Mouse (Mus musculus): ENCODE results near the gene Mapk8ip1.

Gene Mapk8ip1

GRCm38 (mm10) chr2:92391703-92392317 is 9.3 kb downstream of the Mapk8ip1 start:
- no peak for ATAC-seq (ENCODE audit: insufficient number of reproducible peaks, low FRiP score, low TSS enrichment)

- ATAC-seq (ENCODE audit: insufficient number of reproducible peaks, low FRiP score, low TSS enrichment) = no peak
Measured at GRCm38 (mm10) chr2:92391116-92391515, 9.9 kb downstream of the Mapk8ip1 start.

- no peak for ATAC-seq (ENCODE audit: insufficient number of reproducible peaks, low FRiP score, low TSS enrichment)
Measured at GRCm38 (mm10) chr2:92390206-92390930, 10.7 kb downstream of the Mapk8ip1 start.

- no peak for ATAC-seq (ENCODE audit: insufficient number of reproducible peaks, low FRiP score, low TSS enrichment)
Measured at GRCm38 (mm10) chr2:92389645-92390044, 11.4 kb downstream of the Mapk8ip1 start.

- ATAC-seq (ENCODE audit: insufficient number of reproducible peaks, low FRiP score, low TSS enrichment) = peak; percentile 49
Measured at GRCm38 (mm10) chr2:92388891-92389641, 12.0 kb downstream of the Mapk8ip1 start.

- no peak for ATAC-seq (ENCODE audit: insufficient number of reproducible peaks, low FRiP score, low TSS enrichment)
Measured at GRCm38 (mm10) chr2:92388081-92388517, 13.0 kb downstream of the Mapk8ip1 start.

GRCm38 (mm10) chr2:92387646-92388045 is 13.4 kb downstream of the Mapk8ip1 start:
- no peak for ATAC-seq (ENCODE audit: insufficient number of reproducible peaks, low FRiP score, low TSS enrichment)

- ATAC-seq (ENCODE audit: insufficient number of reproducible peaks, low FRiP score, low TSS enrichment) = no peak
Measured at GRCm38 (mm10) chr2:92386821-92387570, 14.1 kb downstream of the Mapk8ip1 start.

- ATAC-seq (ENCODE audit: insufficient number of reproducible peaks, low FRiP score, low TSS enrichment) = no peak
Measured at GRCm38 (mm10) chr2:92385113-92386051, 15.7 kb downstream of the Mapk8ip1 start.

- ATAC-seq (ENCODE audit: insufficient number of reproducible peaks, low FRiP score, low TSS enrichment) = no peak
Measured at GRCm38 (mm10) chr2:92384101-92384500, 17.0 kb downstream of the Mapk8ip1 start.

- ATAC-seq (ENCODE audit: insufficient number of reproducible peaks, low FRiP score, low TSS enrichment) = no peak
Measured at GRCm38 (mm10) chr2:92382759-92383158, 18.3 kb downstream of the Mapk8ip1 start.

- ATAC-seq (ENCODE audit: insufficient number of reproducible peaks, low FRiP score, low TSS enrichment) = no peak
Measured at GRCm38 (mm10) chr2:92381901-92382588, 19.0 kb downstream of the Mapk8ip1 start, which contains the start of gene 1700029I15Rik. TSS of gene 1700029I15Rik (plus strand) at chr2:92382538.

GRCm38 (mm10) chr2:92381161-92381560 is 19.9 kb downstream of the Mapk8ip1 start:
- no peak for ATAC-seq (ENCODE audit: insufficient number of reproducible peaks, low FRiP score, low TSS enrichment)

GRCm38 (mm10) chr2:92380495-92381050 is 20.5 kb downstream of the Mapk8ip1 start:
- no peak for ATAC-seq (ENCODE audit: insufficient number of reproducible peaks, low FRiP score, low TSS enrichment)

- no peak for ATAC-seq (ENCODE audit: insufficient number of reproducible peaks, low FRiP score, low TSS enrichment)
Measured at GRCm38 (mm10) chr2:92379783-92380494, 21.1 kb downstream of the Mapk8ip1 start.

GRCm38 (mm10) chr2:92377320-92377719 is 23.7 kb downstream of the Mapk8ip1 start:
- ATAC-seq (ENCODE audit: insufficient number of reproducible peaks, low FRiP score, low TSS enrichment) = no peak

- ATAC-seq (ENCODE audit: insufficient number of reproducible peaks, low FRiP score, low TSS enrichment) = no peak
Measured at GRCm38 (mm10) chr2:92376300-92376699, 24.8 kb downstream of the Mapk8ip1 start.

- no peak for ATAC-seq (ENCODE audit: insufficient number of reproducible peaks, low FRiP score, low TSS enrichment)
Measured at GRCm38 (mm10) chr2:92375788-92376187, 25.3 kb downstream of the Mapk8ip1 start.

All from cerebellum, adult (tissue).